Mouse (Mus musculus): ENCODE data around the gene Nbeal2.
A peak's percentile ranks its signal among the peaks of the same experiment; 100 is the strongest.
"Not testable (repeated sequence)": the region's sequence is repeated elsewhere in the genome, so short reads cannot be mapped to it uniquely, and the experiment has no call there.

The Nbeal2 gene

DNA sequence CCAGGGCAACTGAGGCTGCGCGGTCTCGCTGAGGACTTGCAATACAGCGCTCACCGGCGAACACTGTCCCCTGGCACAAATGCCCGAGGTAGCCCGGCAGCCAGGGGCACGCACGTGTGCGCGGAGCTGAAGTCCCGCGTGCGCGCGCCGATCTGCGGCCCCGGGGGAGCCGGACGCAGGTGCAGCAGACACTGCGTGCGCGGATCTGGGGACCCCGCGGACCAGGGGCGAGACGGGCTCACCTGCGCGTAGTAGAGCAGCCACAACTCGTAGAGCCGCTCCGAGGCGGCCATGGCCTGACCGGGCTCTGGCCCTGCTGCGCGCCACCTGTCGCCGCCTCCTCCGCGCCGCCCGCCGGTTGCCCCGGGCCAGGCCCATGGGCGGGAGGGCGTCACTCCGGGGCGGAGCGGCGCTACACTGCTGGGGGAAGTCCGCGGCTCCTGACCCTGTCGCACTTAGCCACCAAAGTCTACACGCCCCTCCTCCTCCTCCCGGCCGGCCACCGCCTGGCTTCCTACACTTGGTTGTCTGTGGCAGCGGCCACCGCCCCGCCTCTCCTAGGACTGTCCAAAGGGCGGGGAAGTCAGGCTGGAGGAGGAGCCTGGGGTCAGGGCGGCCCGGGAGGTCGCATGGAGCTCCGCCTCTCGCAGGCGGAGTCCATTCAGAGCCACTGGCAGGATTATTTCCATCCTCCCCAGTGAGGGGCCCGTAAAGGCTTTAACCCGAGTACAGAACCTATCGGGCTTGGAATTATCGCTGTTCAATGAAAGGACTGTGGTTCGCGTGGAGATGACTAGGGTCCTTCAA lies at the start of gene Nbeal2:
Gene Nbeal2 (minus strand): TSS at position 507 of the 807 bp plus-strand sequence.
- DNase-seq (ENCODE audit: low spot score) = peak; percentile 96

DNA sequence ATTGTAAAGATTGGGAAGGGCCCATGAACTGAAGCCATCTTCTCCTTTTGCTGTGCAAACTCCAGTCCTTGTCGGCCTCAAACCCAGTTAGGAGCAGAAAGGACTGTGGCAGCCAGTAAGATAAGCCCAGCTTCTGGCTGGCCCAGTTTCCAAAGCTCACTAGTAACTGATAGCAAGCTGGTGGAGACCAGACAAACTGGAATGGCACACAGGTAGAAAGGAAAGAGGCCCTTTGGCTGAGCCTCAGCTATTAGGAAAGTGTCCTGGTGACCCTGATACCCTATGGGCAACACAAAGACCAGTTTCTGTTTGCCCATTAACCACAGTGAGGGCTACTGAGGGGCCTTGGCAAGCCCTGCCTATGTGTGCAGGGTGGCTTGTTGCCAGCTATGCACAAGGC lies 48.9 kb upstream of the Nbeal2 start:
- DNase-seq (ENCODE audit: low spot score) = no peak

DNA sequence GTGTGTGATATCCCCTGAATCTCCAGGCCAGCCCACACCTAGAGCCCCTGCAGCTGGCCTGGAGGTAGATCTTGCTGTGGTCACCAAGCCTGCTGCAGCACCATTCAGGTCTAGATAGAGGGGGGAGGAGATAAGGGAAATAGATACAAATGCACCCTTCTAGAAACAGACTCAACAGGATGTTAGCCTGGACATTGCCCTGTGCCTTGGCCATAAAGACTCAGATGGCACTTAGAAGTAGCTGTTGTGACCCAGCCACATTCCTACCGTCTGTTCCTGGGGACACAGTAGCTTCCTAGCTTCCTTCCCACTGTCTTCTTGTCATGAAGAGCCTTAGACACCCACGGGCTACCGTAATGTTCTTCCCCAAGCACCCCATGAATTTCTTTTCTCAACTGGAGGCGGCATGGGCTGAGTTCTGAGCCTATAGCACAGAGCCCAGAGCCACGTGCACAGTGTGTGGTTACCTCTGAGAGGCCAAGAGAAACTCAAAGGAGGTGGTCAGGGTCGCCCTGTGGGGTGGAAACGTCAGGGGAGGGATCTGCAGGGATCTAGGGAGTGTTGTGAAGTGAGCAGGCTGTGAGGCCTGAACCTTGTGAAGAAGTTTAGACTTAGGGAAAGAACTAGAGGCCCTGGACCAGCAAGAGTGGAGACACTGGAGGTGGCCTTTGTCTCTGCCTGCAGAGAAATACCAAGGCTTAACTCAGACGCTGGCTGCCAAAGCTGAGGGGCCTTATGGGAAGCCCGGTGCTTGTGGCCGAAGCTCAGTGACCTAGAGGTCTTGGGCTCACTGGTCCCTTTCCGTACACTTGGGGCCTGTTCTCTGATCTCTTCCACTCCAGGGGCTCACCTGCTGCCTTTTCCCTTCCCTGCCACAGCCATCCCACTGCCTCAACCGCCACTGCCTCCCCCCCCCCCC lies 47.4 kb upstream of the Nbeal2 start:
- no peak for DNase-seq (ENCODE audit: low spot score)

DNA sequence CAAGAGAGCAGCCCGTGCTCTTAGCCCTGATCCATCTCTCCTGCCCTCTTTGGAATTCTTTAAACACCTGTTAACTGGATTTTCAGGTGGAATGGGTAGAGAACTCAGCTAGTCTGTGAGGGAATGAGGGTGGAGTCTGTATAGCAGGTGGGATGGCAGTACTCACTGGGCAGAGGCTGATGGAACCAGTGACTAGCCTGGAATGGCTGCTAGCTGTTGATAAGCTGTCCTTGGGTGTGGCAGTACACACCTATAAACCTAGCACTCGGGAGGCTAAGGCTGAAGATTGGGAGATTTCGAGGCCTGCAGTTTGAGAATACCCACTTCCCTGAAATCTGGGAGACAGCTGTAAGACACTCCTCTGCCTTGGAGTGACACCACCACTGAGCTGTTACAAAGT lies 45.6 kb upstream of the Nbeal2 start:
- DNase-seq (ENCODE audit: low spot score) = no peak

DNA sequence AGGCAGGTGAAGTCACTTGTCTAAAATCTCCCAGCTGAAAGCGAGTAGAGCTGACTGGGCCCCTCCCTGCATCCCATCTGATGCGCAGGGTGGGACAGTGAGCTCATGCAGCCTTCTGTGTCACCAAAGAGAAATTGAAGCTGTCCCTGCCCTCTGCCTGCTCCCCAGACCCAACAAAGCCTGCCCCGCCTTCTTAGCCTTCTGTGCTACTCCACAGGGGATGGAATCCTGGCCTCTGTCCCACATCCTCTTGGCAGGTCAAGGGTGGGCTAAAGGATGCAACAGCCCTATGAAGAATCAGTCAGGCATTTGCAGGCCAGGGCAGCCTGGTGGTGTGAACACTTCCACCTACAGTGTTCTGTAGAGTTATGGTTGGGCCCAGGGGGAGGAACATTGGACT lies 43.5 kb upstream of the Nbeal2 start:
- no peak for DNase-seq (ENCODE audit: low spot score)

DNA sequence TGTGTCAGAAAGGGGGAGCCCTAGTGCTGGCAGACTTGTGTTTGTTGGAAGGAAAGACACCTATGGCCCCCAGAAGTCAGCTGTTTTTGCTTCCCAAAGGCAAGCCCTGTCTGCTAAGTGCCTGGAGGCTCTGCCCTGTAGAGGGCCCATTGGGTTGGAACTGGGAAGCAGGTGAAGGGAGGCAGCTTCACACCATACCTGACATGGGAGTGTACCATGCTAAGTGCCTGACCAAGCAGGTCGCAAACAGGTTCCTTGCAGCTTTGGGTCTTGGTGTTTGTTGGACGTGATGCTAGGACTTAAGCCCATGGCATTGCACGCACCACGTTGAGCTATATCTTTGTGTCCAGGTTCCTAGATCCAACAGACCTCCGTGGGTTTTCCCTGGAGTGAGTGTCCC lies 42.5 kb upstream of the Nbeal2 start:
- no peak for DNase-seq (ENCODE audit: low spot score)

DNA sequence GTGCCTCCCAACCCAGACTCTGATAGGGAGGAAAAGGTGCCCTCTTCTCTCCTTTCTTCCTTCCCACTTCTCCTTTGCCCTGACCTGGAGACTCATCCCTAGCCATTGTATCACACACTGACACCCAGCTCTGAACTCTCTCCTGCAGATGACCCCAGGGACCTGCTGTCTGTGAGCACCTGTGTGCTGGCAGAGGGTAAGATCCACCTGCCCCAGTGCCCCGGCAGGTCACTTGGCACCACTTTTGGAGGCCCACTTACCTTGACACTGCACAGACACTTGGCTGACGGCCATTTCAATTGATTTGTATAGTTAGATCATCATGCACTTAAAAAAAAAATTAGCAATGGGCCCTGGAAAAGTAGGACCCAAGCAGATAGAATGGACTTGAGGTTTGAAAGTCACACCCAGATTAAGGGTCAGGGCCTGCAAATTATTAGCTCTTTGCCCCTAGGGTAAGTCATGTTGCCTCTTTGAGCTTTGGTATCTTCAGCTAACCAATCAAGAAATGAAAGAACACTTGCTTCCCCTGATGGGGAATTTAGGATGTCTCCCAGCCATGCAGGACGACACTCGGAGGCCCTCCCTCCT lies 41.3 kb upstream of the Nbeal2 start:
- no peak for DNase-seq (ENCODE audit: low spot score)

DNA sequence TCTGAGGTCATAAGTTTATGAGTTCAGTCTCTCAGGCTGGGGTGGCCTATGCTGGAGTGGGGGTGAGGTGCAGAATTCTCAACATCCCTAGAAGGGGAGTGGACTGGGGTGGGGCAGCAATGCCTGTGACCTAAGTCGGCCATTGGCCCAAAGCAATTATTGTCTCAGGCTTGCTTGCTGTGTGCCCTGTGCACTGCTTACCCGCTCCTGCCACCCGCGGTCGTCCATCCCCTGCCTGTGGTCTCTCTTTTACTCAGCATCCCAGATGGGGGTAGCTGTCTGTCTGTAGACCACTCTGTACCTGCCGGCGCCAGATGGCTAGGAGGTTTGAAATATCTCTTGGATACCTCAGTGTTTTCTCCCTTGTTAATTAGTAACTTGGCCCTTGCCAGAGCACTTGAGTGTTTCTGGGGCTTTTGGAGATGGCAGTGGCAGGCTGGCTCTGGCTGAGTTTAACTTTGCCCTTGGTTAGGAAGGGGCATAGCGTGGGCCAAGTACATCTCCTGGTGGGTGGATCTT lies 35.4 kb upstream of the Nbeal2 start:
- DNase-seq (ENCODE audit: low spot score) = no peak

DNA sequence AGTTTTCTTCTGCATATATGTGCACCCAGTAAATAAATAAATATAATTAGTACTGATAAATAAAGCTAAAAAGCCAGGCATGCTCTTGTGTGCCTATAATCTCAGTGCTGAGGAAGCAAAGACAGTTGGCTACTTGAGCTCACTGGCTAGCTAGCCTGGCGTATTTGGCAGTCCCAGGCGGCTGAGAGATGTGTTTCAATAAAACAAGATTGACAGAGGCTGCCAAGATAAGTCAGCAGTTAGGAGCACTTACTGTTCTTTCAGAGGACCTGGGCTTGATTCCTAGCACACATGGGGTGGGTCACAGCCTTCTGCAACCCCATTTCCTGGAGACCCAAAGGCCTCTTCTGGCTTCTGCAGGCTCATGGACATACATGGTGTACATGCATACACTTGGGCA lies 33.9 kb upstream of the Nbeal2 start:
- no peak for DNase-seq (ENCODE audit: low spot score)

DNA sequence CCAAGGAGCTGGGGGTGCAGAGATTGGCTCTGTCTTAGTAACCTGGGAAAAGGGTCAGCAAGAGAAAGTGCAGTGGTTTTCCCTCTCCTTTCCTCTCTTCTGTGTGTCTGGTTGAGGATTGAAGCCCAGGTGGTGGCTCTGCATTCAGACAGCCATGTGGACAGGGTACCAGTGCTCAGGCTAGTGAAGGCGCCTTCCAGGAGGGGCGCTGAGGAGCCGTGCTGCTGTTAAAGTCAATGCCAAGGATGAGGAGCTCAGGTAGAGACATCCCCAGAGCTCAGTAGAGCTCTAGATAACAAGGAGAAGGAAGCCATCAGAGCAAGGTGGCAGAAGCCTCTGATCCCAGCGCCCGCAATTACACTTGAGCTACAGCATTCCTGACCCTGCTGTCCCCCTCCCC lies 33.1 kb upstream of the Nbeal2 start:
- no peak for DNase-seq (ENCODE audit: low spot score)

DNA sequence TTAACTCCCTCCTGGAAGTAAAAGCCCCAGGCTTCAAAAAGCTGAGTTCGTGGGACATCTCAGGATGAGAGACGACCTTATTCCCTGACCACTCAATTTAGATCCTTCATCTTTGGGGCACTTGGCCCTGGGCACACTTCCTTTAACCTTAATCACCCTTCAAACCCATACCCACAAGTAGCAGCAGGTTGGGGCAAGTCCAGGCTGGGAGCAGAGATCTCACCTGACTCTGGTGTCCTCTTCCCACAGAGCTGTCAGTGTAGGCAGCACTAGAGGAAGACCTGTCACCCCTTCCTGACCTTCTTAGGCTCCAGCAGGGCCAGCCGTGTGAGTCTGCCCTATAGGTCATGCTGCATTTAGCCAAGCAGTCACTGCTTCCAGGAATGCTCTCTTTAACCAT lies 32.5 kb upstream of the Nbeal2 start:
- DNase-seq (ENCODE audit: low spot score) = no peak

DNA sequence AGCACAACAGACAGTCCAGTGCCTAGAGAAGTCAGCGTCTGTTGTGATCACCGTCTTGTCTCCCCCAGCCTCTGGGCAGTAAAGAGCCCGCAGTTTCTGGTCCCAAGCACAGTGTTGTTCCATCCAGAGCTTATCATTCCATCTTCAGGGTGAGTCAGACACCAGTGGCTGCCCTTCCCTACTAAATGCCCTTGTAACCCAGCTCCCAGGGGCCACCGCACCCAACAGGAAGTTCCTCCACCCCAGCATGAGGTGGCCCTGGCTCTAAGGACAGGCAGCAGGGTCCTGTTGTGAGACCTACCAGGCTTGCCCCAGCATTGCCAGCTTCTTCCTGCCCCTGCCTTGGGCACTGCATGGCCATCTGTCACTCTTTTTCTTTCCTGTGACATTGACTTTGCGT lies 31.6 kb upstream of the Nbeal2 start:
- no peak for DNase-seq (ENCODE audit: low spot score)

DNA sequence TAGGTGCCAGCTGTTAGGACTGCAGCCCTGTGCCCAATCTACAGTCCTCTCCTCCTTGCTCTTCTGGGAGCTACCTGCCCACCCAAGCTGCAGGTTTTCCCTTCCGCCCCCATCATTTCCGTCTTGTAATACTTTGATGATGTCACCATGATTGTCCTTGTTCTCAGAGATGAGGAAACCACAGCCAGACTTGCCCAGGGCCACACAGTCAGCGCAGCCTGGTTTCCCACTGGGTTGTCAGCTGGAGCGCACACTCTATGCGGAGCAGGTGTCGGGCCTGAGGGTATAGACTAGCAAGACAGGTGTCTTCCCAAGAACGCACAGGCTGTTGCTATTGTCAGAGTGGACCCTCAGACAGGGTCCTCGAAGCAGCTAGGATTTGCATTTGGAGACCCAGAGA lies 31.2 kb upstream of the Nbeal2 start:
- DNase-seq (ENCODE audit: low spot score) = no peak

DNA sequence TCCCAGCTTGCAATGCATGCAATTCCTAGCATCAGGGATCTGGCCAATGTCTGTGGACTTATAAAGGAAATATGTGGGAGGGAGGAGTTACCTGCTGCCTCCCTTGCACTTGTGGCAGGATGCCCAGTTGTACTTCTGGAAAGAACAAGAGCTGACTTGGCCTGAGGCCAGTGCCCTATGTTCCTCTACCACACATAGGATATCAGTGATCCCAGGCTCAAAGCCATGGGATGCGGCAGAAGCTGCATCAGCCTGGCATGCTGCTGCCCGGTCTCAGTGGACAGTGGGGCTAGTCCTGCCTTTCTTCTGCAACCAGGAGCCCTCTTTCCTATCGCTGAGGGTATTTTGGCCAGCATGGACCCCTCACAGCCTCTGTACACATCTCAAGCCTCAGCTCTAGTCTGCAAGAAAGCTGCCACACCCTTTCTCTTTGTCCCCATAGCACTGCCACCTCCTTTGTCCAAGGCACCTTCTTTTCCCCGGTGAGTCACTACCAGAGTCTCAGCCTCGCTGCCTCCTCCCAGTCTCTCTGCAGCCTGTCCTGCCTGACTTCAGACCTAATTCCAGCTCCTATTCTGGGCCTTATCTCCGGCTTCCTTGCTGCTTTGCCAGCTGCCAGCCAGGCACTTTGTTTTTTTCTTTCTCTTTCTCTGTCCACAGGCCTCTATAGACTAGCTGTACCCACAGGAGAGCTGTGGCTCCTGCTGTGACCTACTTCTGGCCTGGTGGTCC lies 30.3 kb upstream of the Nbeal2 start:
- no peak for DNase-seq (ENCODE audit: low spot score)

DNA sequence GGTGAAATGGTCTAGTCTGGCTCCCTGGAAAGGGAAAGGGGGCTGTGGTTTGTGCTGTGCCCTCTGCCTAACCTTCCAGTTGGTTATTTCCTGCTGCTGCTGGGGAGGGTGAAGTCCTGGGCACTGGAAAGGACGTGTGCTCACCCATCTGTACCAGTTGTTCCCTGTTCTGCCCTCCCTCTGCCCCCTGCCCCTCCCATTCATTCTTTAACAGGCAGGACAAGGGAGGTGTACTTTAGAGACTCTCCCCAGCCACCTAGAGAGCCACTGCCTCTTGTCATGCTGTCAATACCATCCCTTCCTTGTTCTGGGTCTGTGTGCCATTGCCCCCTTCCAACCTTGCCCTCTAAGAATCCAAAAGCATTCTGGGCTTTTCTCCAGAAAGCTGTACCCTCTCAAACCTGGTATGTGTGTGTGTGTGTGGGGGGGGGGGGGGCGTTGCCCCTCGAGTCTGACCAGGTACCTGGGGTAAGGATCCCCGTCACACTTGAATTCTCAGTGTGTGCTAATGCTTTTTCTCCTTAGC lies 29.7 kb upstream of the Nbeal2 start:
- no peak for DNase-seq (ENCODE audit: low spot score)

DNA sequence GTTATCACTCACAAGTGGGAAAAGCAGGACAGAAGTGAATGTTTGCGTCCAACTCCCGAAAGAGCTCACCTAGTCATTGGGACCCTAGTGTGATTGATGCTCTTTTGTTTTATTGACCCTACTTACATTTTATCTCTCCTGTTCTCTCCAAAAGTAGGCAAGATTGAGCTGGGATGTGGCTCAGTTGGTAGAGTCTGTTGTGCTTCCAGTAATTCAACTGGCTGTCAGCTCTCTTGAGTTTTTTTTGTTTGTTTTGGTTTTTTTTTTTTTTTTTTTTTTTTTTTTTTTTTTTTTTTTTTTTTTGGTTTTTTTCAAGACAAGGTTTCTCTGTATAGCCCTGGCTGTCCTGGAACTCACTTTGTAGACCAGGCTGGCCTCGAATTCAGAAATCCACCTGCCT lies 28.7 kb upstream of the Nbeal2 start:
- not testable (repeated sequence) for DNase-seq (ENCODE audit: low spot score)

DNA sequence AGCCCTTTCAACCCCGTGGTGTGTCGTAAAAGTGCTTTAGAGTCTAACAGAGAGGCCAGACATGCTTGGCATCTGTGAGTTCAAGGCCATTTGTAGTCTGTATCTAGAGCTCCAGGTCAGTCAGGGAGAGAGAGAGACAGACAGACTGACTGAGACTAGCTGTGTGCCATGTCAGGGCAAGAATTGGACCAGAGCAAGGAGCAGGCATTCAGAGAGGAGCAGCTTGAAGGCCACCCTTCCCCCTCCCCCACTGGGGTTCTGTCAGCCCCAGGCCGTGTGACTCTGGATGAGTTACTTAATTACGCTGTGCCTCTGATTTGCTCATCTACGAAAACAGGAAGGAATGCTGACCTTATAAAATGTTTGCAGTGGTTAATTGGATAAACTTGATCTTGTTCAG lies 28.3 kb upstream of the Nbeal2 start:
- peak; percentile 19 for DNase-seq (ENCODE audit: low spot score)

DNA sequence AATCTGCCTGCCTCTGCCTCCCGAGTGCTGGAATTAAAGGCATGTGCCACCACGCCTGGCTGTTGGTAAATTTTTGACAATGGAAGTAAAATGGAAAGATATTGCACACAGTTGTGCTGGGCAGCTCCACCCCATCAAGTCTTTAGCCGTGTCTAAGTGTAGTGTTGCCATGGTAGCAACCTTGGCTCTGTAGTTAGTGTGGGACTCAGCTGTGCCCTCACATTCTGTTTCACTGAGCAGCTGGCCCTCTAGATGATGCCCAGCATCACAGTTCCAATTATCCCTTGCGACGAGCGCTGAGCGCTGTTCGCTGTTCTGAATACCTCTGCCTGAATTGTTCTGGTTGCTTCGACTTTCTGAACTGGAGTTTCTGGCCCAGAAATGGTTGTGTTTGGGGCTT lies 27.9 kb upstream of the Nbeal2 start:
- DNase-seq (ENCODE audit: low spot score) = no peak

DNA sequence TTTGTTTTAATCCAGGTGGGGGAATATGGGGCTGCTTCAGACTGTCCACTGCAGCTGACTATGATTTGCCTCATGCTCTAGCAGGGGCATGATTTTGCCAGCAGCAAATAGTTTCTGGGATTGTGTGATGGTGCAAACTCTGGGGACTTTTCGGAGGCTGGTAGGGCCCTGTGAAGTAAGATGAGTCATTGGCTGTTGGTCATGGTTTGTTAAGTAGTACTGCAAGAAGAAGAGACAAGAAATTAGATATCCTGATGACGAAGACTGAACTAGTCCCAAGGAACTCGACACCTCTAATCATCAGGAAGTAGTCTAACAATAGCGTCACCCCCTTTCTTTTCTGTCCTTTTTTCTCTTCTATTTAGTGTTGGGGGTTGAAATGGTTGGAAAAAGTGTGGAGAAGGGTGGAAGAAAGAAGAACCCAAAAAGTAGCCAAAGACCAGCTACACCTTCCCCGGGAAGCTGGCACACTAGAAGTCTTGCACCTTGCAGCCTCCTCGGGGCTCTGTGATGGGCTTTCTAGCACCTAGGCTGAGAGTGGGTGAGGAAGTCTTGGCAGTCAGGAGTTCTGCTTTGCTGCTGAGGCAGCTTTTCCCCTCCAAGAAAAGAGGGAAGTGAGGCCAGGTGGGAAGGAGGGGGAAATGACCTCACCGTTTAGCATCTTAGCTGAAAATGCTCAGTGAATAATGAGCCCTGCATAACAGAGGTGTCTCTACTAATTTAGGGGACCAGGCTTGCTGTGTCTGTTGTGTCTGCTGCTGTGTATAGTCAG lies 27.0 kb upstream of the Nbeal2 start:
- no peak for DNase-seq (ENCODE audit: low spot score)

DNA sequence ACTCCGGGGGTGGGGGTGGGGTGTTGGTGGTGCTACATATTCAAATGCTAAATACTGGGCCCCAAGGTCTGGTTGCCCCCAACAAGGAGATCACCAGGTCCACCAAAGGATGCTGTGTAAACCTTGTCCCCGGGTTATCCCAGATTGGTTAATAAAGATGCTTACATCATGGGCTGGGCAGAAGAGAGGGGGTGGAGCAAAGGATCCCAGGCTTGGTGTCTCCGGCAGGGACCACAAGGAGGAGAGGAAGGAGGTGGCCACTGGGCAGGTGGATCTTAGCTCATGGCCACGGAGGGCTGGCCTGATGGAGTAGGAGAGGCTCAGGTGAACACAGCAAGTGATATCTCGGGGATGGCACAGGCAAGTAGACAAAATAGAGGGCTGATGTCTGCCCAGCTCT lies 24.9 kb upstream of the Nbeal2 start:
- DNase-seq (ENCODE audit: low spot score) = no peak

DNA sequence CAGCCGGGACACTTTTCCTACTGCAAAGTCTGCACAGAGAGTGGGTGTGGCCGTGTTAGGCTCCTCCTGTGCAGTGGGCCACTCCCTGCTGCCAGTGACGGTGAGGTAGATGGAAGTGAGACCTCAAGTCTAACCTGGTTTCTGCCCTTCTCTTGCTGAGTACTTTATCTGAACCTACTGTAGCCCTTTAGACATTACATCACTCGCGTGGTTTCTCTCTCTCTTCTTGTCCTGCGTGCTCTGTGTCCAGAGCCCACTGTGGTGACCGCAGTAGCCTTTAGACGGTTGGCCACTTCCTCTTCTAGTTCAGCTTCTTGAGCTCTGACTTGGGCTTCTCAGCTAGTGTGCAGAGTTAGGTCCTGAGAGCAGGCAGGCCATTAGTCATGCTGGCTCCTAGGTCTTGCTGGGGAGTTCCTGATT lies 22.5 kb upstream of the Nbeal2 start:
- DNase-seq (ENCODE audit: low spot score) = no peak

Measured in embryo, embryonic 10.5 days (tissue).